Mouse (Mus musculus): ENCODE measurements around the gene Pla2g4e. TPM values are rescaled to one million over a fixed set of nuclear protein-coding genes. Genes with fewer than 3 reads are reported as not detected.
A peak's percentile ranks its signal among the peaks of the same experiment; 100 is the strongest.

Pla2g4e gene
- total and polyA plus RNA-seq, 3 experiments: not detected

DNA sequence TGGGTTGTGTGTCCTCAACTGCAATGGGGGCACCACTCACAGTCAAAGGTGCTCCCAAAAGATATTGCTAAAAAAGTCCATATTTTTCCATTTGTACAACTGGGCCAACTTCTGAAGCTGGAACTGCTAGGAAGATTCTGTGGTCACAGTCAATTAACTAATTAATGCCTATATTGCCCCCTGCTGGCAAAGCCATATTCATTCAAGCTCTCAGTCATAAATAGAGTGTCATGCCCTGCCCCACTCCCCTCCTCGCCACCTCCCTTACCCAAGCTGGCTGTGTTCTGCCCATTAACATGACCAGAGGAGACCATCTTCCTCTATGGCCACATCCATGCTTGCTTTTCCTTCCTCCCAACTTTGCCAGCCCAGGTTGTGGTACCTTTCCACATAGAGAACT lies 74.4 kb downstream of the Pla2g4e start (continued):
- no peak for TF ChIP-seq ZMIZ1 (IDR thresholded peaks at IDR 0.05; ENCODE audit: low read depth, low read length)
- peak; percentile 37 for TF ChIP-seq ZC3H11A (IDR thresholded peaks at IDR 0.05; ENCODE audit: low read depth, low read length)
- no peak for TF ChIP-seq POLR2AphosphoS5 (IDR thresholded peaks at IDR 0.05; ENCODE audit: borderline replicate concordance, low read depth, low read length)
- TF ChIP-seq TBP (IDR thresholded peaks at IDR 0.05; ENCODE audit: low read depth, low read length): no peak
- no peak for TF ChIP-seq MXI1 (IDR thresholded peaks at IDR 0.05; ENCODE audit: low read depth, low read length)
- TF ChIP-seq TAL1 (IDR thresholded peaks at IDR 0.05; ENCODE audit: low read length): no peak
- no peak for TF ChIP-seq POLR2A (IDR thresholded peaks at IDR 0.05; ENCODE audit: control insufficient read depth in 1 of 2, insufficient read depth in 1 of 2, low read depth in 1 of 2, low read length in 2 of 2, poor library complexity in 1 of 2)
- TF ChIP-seq ELF1 (IDR thresholded peaks at IDR 0.05; ENCODE audit: low read depth, low read length): no peak
- 0 out of 2 replicates have a peak, but pooled peaks have one; percentile 17 for TF ChIP-seq SIN3A (IDR thresholded peaks at IDR 0.05; ENCODE audit: low read length)
- no peak for TF ChIP-seq MEF2A (IDR thresholded peaks at IDR 0.05; ENCODE audit: extremely low read depth, insufficient replicate concordance, low read depth, low read length, poor library complexity, severe bottlenecking)
- TF ChIP-seq USF1 (IDR thresholded peaks at IDR 0.05; ENCODE audit: low read depth, low read length): no peak
- no peak for TF ChIP-seq CHD1 (IDR thresholded peaks at IDR 0.05; ENCODE audit: low read depth, low read length)
- TF ChIP-seq NELFE (IDR thresholded peaks at IDR 0.05; ENCODE audit: low read depth, low read length): no peak
- no peak for TF ChIP-seq GABPA (IDR thresholded peaks at IDR 0.05; ENCODE audit: low read depth, low read length)
- no peak for TF ChIP-seq JUND (IDR thresholded peaks at IDR 0.05; ENCODE audit: low read depth, low read length)
- no peak for TF ChIP-seq TCF12 (IDR thresholded peaks at IDR 0.05; ENCODE audit: low read depth, low read length)
- TF ChIP-seq RAD21 (IDR thresholded peaks at IDR 0.05; ENCODE audit: low read depth, low read length): peak; percentile 68
- no peak for TF ChIP-seq ETS1 (IDR thresholded peaks at IDR 0.05; ENCODE audit: low read depth, low read length)
- TF ChIP-seq MAFK (IDR thresholded peaks at IDR 0.05; ENCODE audit: borderline replicate concordance, low read depth, low read length): no peak
- no peak for TF ChIP-seq GATA1 (IDR thresholded peaks at IDR 0.05; ENCODE audit: low read depth, low read length)

DNA sequence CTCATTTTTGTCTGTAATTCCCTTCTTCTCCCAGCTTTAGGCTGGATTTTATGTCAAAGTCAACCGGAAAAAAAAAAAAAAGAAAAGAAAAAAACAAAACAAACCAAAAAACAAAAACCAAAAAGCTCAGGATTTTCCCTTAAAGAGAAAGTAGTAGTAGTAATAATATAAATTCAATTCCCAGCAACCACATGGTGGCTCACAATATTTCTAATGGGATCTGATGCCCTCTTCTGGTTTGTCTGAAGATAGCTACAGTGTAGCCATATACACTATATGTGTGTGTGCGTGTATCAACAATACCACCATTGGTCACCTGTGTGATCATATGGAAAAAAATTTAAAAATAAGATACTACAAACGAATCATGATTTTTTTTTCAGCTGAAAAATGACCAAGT lies 75.8 kb downstream of the Pla2g4e start:
- H3K9me3 ChIP-seq (replicated peaks; ENCODE audit: insufficient read depth, low read length): no peaks in the 10 kb centered on the region
- no peak overlapping the region for H3K4me3 ChIP-seq (ENCODE audit: control insufficient read depth in 1 of 2, insufficient read depth in 1 of 2, low read depth in 2 of 2, low read length in 2 of 2)
- peaks cover 0 to 10% of the 10 kb centered on the region in 2 experiments; a peak in 3 of 4 replicates for H3K4me1 ChIP-seq (ENCODE audit: control insufficient read depth in 1 of 2, insufficient read depth in 2 of 2, low read length in 2 of 2)
- no peaks in the 10 kb centered on the region for H3K36me3 ChIP-seq (ENCODE audit: control insufficient read depth in 1 of 2, insufficient read depth in 2 of 2, low read length in 2 of 2)
- no peaks in the 10 kb centered on the region for H3K79me2 ChIP-seq (ENCODE audit: control insufficient read depth, insufficient read depth, low read length, poor library complexity)
- H3K27ac ChIP-seq (ENCODE audit: control insufficient read depth, low read depth, low read length): no peak overlapping the region
- DNase-seq (ENCODE audit: low read depth, low spot score): peak; percentile 32
- TF ChIP-seq RAD21 (IDR thresholded peaks at IDR 0.05; ENCODE audit: low read depth, low read length) (peak; percentile 48), USF2 (IDR thresholded peaks at IDR 0.05; ENCODE audit: borderline replicate concordance in 1 of 2, insufficient read depth in 1 of 2, low read depth in 1 of 2, low read length in 2 of 2) (no peak), NRF1 (IDR thresholded peaks at IDR 0.05; ENCODE audit: insufficient read depth, low read depth, low read length, poor library complexity, severe bottlenecking) (no peak), EP300 (IDR thresholded peaks at IDR 0.05; ENCODE audit: low read depth in 1 of 2, low read length in 2 of 2) (no peak), MXI1 (IDR thresholded peaks at IDR 0.05; ENCODE audit: low read depth, low read length) (peak; percentile 26; the same call in 1 of the 2 replicates), ZC3H11A (IDR thresholded peaks at IDR 0.05; ENCODE audit: low read depth, low read length) (peak; percentile 26; the same call in 1 of the 2 replicates), SMC3 (IDR thresholded peaks at IDR 0.05; ENCODE audit: low read depth, low read length) (peak; percentile 52), MYC (IDR thresholded peaks at IDR 0.05; ENCODE audit: low read depth, low read length) (peak; percentile 80), CTCF (IDR thresholded peaks at IDR 0.05 in 2 of 3, conservative IDR thresholded peaks at IDR 0.05 in 1 of 3; ENCODE audit: control insufficient read depth in 1 of 3, insufficient read depth in 1 of 3, low read depth in 2 of 3, low read length in 3 of 3, poor library complexity in 1 of 3, severe bottlenecking in 1 of 3) (peak in 2 of 3 experiments; percentile 24 to 68; a peak in 3 of 6 replicates)
- no peak overlapping the region for H3K9ac ChIP-seq (ENCODE audit: control insufficient read depth, low read depth, low read length, poor library complexity, severe bottlenecking)
- no peaks in the 10 kb centered on the region for H3K27me3 ChIP-seq (ENCODE audit: control insufficient read depth in 1 of 2, insufficient read depth in 2 of 2, low read length in 2 of 2)
